Mouse (Mus musculus) neural tube, embryonic 14.5 days (tissue): ENCODE data around the gene Thap12. TPM values are rescaled to one million over a fixed set of nuclear protein-coding genes. Genes with fewer than 3 reads are reported as not detected.

Experiments
- ATAC-seq: fragments of 200-750 bp; cut with Nextera tagmentation; 2 replicates; pipeline ENCODE4 v1.8.0; 2017; ENCODE audit warnings: low read depth, mild to moderate bottlenecking, moderate TSS enrichment, moderate library complexity
- H3K27ac ChIP-seq: fragments of 300-500 bp; sonication (generic); 2 replicates; pipeline ENCODE4 v1.5.1; 2014; ENCODE audit warnings: low read depth, mild to moderate bottlenecking, control low read depth, low read length, moderate library complexity, mixed read lengths
- H3K27me3 ChIP-seq: fragments of 300-500 bp; sonication (generic); 2 replicates; pipeline ENCODE4 v1.6.1; 2014; ENCODE audit warnings: low read length; ENCODE audit not compliant: control insufficient read depth, insufficient read depth
- H3K36me3 ChIP-seq: fragments of 300-500 bp; sonication (generic); 2 replicates; pipeline ENCODE4 v1.6.1; 2014; ENCODE audit warnings: low read length, mixed read lengths; ENCODE audit not compliant: control insufficient read depth, insufficient read depth
- H3K4me1 ChIP-seq: fragments of 300-500 bp; sonication (generic); 2 replicates; pipeline ENCODE4 v1.6.1; 2014; ENCODE audit warnings: low read length; ENCODE audit not compliant: control insufficient read depth, insufficient read depth
- H3K4me2 ChIP-seq: fragments of 300-500 bp; sonication (generic); 2 replicates; pipeline ENCODE4 v1.6.1; 2014; ENCODE audit warnings: mild to moderate bottlenecking, low read depth, low read length, control low read depth
- H3K4me3 ChIP-seq: fragments of 300-500 bp; sonication (generic); 2 replicates; pipeline ENCODE4 v1.5.1; 2014; ENCODE audit warnings: low read depth, low read length, control low read depth, mixed read lengths
- H3K9ac ChIP-seq: fragments of 300-500 bp; sonication (generic); replicated peaks from 2 replicates; pipeline ENCODE4 v1.6.1; 2014; ENCODE audit warnings: low read depth, mild to moderate bottlenecking, control low read depth, low read length, mixed read lengths
- H3K9me3 ChIP-seq: fragments of 300-500 bp; sonication (generic); 2 replicates; pipeline ENCODE4 v1.6.1; 2016; ENCODE audit warnings: low read length; ENCODE audit not compliant: control insufficient read depth
- WGBS: fragments of 180-500 bp; shearing (Covaris S2); extraction: QIAGEN DNeasy Blood & Tissue Kit; methylation state at CpG from one replicate; pipeline ENCODE4 v1.1.7; 2014; 5-methylcytosine and 5-hydroxymethylcytosine counted together
- polyA plus RNA-seq: library from polyadenylated mRNA; unstranded; fragments of >200 nt; fragmentation: Nextera tagmentation; extraction: Ambion mirVana; gene quantifications from 2 replicates; pipeline ENCODE4 v1.2.1, GENCODE M21; 2014

The Thap12 gene
- polyA plus RNA-seq, 1 experiment from 2014 or later = 54.5 TPM

GRCm38 (mm10) chr7:98717438-98717837 is 14.5 kb downstream of the Thap12 start:
- Histone ChIP-seq H3K4me1 (0 out of 2 replicates have a peak, but pooled peaks cover 4% of the 10 kb centered on the region), H3K9ac (no peak overlapping the region), H3K4me3 (no peak overlapping the region), H3K36me3 (peaks cover 37% of the 10 kb centered on the region), H3K27me3 (no peaks in the 10 kb centered on the region), H3K27ac (no peak overlapping the region), H3K4me2 (no peak overlapping the region), H3K9me3 (no peaks in the 10 kb centered on the region)
- 82% methylated on average over 3 of the region's 3 CpGs for WGBS
- no peak for ATAC-seq

DNA sequence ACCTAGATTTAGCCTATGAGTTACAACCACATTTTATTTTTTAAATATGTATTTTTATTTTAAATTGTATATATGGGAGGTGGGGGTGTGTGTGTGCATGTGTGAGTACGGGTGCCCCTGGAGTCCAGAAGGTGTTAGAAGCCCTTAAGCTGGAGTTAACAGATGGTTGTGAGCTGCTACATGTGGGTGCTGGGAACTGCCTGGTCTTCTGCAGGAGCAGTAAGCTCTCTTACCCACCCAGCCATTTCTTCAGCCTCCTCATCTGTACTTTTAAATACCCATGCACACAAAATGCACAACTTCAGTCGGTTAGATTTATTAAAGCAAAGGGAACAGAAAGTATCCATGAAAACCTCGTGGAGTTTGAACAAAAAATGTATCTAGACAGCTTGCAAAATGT is 16.9 kb downstream of the Thap12 start:
- Histone ChIP-seq H3K27ac (no peak overlapping the region), H3K4me2 (no peak overlapping the region), H3K9ac (no peak overlapping the region), H3K4me3 (no peak overlapping the region), H3K9me3 (no peaks in the 10 kb centered on the region), H3K27me3 (no peaks in the 10 kb centered on the region), H3K36me3 (peaks cover 25% of the 10 kb centered on the region), H3K4me1 (0 out of 2 replicates have a peak, but pooled peaks cover 4% of the 10 kb centered on the region)
- 92% methylated on average over 3 of the region's 3 CpGs for WGBS
- no peak for ATAC-seq

DNA sequence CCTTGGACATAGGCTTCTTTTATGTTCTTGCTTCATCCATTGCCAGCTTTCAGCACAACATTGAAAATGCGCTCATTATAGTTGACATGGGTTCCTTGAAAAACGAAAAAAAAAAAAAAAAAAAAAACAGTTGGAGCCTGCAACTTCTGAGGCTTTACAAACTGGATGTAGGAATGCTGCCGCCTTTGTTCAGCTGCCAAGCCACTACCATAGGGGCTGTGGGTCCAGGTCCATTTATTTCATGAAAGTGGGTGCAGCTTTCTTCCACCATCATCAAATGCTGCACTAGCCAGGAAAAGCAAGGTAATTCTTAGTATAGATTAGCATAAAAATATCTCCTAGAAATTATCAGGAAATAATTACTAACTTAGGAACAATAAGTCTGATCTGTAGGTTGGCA is 17.8 kb downstream of the Thap12 start:
- ATAC-seq = no peak
- Histone ChIP-seq H3K4me2 (no peak overlapping the region), H3K9ac (no peak overlapping the region), H3K4me1 (0 out of 2 replicates have a peak, but pooled peaks cover 4% of the 10 kb centered on the region), H3K9me3 (no peaks in the 10 kb centered on the region), H3K4me3 (no peak overlapping the region), H3K36me3 (peaks cover 15% of the 10 kb centered on the region), H3K27me3 (no peaks in the 10 kb centered on the region), H3K27ac (no peak overlapping the region)
- 62% methylated on average over 3 of the region's 3 CpGs for WGBS

- Histone ChIP-seq H3K9me3 (no peaks in the 10 kb centered on the region), H3K27ac (no peak overlapping the region), H3K4me3 (no peak overlapping the region), H3K27me3 (no peaks in the 10 kb centered on the region), H3K4me1 (0 out of 2 replicates have a peak, but pooled peaks cover 4% of the 10 kb centered on the region), H3K9ac (no peak overlapping the region), H3K4me2 (no peak overlapping the region), H3K36me3 (peaks cover 12% of the 10 kb centered on the region)
- no peak for ATAC-seq
- 46% methylated on average over 5 of the region's 5 CpGs for WGBS
Measured at GRCm38 (mm10) chr7:98721172-98721571, 18.3 kb downstream of the Thap12 start.

GRCm38 (mm10) chr7:98721623-98722022 is 18.7 kb downstream of the Thap12 start:
- Histone ChIP-seq H3K27ac (no peak overlapping the region), H3K27me3 (no peaks in the 10 kb centered on the region), H3K9ac (no peak overlapping the region), H3K4me3 (no peak overlapping the region), H3K9me3 (no peaks in the 10 kb centered on the region), H3K4me1 (0 out of 2 replicates have a peak, but pooled peaks cover 4% of the 10 kb centered on the region), H3K4me2 (no peak overlapping the region), H3K36me3 (peaks cover 8% of the 10 kb centered on the region)
- 57% methylated on average over 6 of the region's 6 CpGs for WGBS
- ATAC-seq = no peak

DNA sequence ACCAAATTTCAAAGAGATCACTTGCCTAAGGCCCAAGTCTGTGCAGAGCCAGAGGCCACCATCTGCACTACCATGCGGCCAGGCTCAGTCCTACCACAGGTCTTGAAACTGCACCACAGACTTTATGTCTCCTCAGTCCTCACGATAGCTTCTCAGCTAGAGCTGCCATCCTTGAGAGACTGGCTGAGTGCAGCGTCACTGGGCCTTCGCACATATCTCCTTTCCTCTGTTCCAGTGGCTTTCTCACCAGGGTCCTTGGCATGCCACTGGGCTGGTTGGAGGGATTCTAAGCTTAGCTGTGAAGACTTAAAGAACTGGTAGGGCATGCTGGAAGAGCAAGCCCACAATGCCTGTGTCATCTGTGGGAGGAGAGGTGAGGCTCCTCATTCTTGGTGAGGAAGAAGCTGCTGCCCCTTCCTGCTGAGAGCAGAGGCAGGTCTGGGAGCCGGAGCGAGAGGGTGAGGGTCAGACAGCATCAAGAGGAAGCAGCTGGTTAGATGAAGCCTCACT is 22.8 kb downstream of the Thap12 start:
- Histone ChIP-seq H3K27me3 (no peaks in the 10 kb centered on the region), H3K4me3 (no peak overlapping the region), H3K36me3 (no peaks in the 10 kb centered on the region), H3K27ac (no peak overlapping the region), H3K4me1 (0 out of 2 replicates have a peak, but pooled peaks cover 7% of the 10 kb centered on the region), H3K9me3 (no peaks in the 10 kb centered on the region), H3K4me2 (no peak overlapping the region), H3K9ac (no peak overlapping the region)
- ATAC-seq = no peak
- WGBS = 83% methylated on average over 6 of the region's 6 CpGs

- Histone ChIP-seq H3K4me3 (no peak overlapping the region), H3K4me2 (no peak overlapping the region), H3K9ac (no peak overlapping the region), H3K9me3 (no peaks in the 10 kb centered on the region), H3K27me3 (no peaks in the 10 kb centered on the region), H3K36me3 (no peaks in the 10 kb centered on the region), H3K27ac (no peak overlapping the region), H3K4me1 (0 out of 2 replicates have a peak, but pooled peaks cover 3% of the 10 kb centered on the region)
- no peak for ATAC-seq
- 96% methylated on average over 1 of the region's 1 CpGs for WGBS
Measured at GRCm38 (mm10) chr7:98727986-98728385, 25.1 kb downstream of the Thap12 start.

DNA sequence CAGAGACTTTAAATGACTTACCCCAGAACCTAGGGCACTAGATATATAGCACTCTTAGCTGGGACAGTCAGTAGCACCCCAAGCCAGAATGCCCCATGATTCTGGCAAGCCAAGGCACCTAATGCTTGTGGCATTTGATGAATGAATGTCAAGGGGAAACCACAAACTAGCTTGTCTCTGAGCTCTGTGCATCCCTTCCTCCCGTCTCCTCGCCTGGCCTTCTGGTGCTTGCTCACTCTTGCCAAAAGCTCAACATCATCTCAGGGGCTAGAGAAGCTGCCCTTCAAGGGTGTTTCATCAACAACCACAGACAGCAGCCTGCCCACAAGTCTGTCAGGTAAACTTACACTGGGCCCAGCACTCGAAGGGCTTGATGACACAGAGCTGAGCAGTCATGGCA is 25.6 kb downstream of the Thap12 start:
- Histone ChIP-seq H3K9ac (no peak overlapping the region), H3K36me3 (no peaks in the 10 kb centered on the region), H3K27ac (no peak overlapping the region), H3K27me3 (no peaks in the 10 kb centered on the region), H3K9me3 (no peaks in the 10 kb centered on the region), H3K4me2 (no peak overlapping the region), H3K4me1 (0 out of 2 replicates have a peak, but pooled peaks cover 3% of the 10 kb centered on the region), H3K4me3 (no peak overlapping the region)
- no peak for ATAC-seq
- 83% methylated on average over 3 of the region's 3 CpGs for WGBS

- 22% methylated on average over 19 of the region's 19 CpGs for WGBS
- H3K27ac ChIP-seq = no peak overlapping the region
- no peak; the same call in 1 of the 2 replicates for ATAC-seq
Measured at GRCm38 (mm10) chr7:98729661-98730271, 26.9 kb downstream of the Thap12 start.

More at GRCm38 (mm10) chr7:98729661-98730271, 26.9 kb downstream of the Thap12 start:
- H3K4me3 ChIP-seq = no peak overlapping the region; the same call in 1 of the 2 replicates
- peak overlapping the region; percentile 27; the same call in 1 of the 2 replicates for H3K4me2 ChIP-seq
- H3K9me3 ChIP-seq = no peaks in the 10 kb centered on the region
- H3K4me1 ChIP-seq = 0 out of 2 replicates have a peak, but pooled peaks cover 3% of the 10 kb centered on the region
- H3K9ac ChIP-seq = no peak overlapping the region
- no peaks in the 10 kb centered on the region for H3K27me3 ChIP-seq
- H3K36me3 ChIP-seq = no peaks in the 10 kb centered on the region
